Mouse (Mus musculus): ENCODE measurements around the gene Atpif1. TPM values are rescaled to one million over a fixed set of nuclear protein-coding genes. Genes with fewer than 3 reads are reported as not detected.

The Atpif1 gene
- polyA plus RNA-seq, 1 experiment, result 539 TPM

DNA sequence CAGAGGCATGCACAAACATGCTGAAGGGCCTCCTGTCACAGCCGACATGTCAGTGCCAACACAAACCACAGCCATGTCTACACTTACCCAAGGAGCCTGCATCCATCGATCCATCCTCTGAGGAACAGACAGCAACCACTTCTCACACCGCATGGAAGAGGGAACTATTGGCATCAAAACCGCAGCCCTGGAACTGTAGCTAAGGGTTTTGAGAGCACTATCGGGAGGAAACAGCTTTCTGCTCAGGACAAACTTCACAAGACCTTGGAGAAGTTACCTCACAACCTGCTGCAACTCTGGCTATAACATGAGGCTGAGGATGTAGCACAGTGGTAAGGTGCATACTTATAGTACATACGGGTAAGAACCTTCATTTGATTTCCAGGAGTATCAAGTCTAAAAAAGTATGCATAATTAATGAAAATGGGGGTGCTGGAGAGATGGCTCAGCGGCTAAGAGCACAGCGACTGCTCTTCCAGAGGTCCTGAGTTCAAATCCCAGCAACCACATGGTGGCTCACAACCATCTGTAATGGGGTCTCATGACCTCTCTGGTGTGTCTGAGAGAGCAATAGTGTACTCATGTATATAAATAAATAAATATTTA is 5.4 kb downstream of the Atpif1 start:
- TF ChIP-seq POLR2A (IDR thresholded peaks at IDR 0.05; ENCODE audit: borderline replicate concordance, low read depth, low read length) (no peak), CTCF (IDR thresholded peaks at IDR 0.05; ENCODE audit: low read depth, low read length) (no peak)
- peaks cover 31% of the 10 kb centered on the region for H3K4me1 ChIP-seq (ENCODE audit: control insufficient read depth, insufficient read depth, low read length)
- 0 out of 2 replicates have a peak overlapping the region, but pooled peaks have one; percentile 15 for H3K27ac ChIP-seq (ENCODE audit: insufficient read depth, low read depth, low read length)
- no peak overlapping the region for H3K4me3 ChIP-seq (ENCODE audit: insufficient read depth, low read length)

DNA sequence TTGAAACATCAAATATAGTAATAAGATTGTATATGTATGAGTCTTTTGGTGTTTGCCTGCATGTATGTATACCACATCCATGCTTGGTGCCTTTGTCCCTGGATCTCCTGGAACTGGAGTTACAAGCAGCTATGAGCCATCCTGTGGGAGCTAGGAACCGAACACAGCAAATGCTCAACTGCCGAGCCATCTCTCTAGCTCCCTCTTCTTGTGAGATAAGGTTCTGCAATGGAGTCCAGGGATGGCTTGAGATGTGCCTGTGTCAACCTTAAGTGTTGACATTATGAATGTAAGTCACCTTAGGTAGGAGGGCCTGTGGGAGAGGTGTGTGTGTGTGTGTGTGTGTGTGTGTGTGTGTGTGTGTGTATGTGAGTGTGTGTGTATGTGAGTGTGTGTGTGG is 6.8 kb downstream of the Atpif1 start:
- Histone ChIP-seq H3K4me3 (ENCODE audit: insufficient read depth, low read length) (no peak overlapping the region), H3K4me1 (ENCODE audit: control insufficient read depth, insufficient read depth, low read length) (peaks cover 30% of the 10 kb centered on the region), H3K27ac (ENCODE audit: insufficient read depth, low read depth, low read length) (no peak overlapping the region)
- no peak for TF ChIP-seq POLR2A (IDR thresholded peaks at IDR 0.05; ENCODE audit: borderline replicate concordance, low read depth, low read length)
- TF ChIP-seq CTCF (IDR thresholded peaks at IDR 0.05; ENCODE audit: low read depth, low read length), result no peak

DNA sequence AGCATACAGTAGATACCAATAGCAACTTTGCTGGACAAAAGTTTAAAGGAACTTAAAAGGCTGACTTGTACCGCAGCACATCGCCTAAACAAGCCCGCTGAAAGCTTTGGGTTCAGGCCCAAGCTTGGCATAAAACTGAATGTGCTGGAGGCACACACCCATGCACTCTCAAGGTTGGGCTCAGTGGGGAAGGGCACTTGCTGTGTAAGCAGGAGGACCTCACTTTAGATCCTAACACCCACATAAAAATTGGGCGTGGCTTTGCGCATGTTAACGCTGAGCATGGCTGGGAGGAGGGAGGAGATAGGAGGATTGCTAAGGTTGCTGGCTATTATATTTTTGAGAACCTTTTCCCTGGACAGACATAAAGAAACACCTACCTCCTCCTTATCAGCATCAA is 8.7 kb downstream of the Atpif1 start:
- no peak overlapping the region for H3K4me3 ChIP-seq (ENCODE audit: insufficient read depth, low read length)
- peaks cover 14% of the 10 kb centered on the region for H3K4me1 ChIP-seq (ENCODE audit: control insufficient read depth, insufficient read depth, low read length)
- TF ChIP-seq CTCF (IDR thresholded peaks at IDR 0.05; ENCODE audit: low read depth, low read length), result no peak
- TF ChIP-seq POLR2A (IDR thresholded peaks at IDR 0.05; ENCODE audit: borderline replicate concordance, low read depth, low read length), result no peak
- no peak overlapping the region for H3K27ac ChIP-seq (ENCODE audit: insufficient read depth, low read depth, low read length)

DNA sequence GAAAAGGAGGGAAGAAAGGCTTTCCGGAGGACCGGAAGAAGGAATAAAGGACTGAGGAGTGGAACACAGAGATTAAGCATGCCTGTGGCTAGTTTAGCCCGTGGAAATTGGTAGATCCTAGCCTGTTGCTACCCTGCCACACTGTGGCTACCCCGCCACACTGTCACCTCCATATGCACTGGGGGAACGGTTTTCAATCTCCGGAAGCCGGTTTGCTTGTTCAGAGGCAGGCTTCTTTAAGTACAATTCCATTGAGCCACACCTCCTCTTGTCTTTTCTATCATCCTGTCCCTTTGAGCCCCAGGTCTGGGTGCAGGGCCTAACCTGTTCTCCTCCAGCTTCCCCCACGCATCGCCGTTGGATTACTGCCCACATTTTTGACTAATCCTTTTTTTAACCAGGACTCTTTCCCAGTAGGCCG is 9.1 kb downstream of the Atpif1 start:
- Histone ChIP-seq H3K4me1 (ENCODE audit: control insufficient read depth, insufficient read depth, low read length) (peaks cover 10% of the 10 kb centered on the region), H3K27ac (ENCODE audit: insufficient read depth, low read depth, low read length) (no peak overlapping the region), H3K4me3 (ENCODE audit: insufficient read depth, low read length) (no peak overlapping the region)
- TF ChIP-seq POLR2A (IDR thresholded peaks at IDR 0.05; ENCODE audit: borderline replicate concordance, low read depth, low read length) (no peak), CTCF (IDR thresholded peaks at IDR 0.05; ENCODE audit: low read depth, low read length) (no peak)

DNA sequence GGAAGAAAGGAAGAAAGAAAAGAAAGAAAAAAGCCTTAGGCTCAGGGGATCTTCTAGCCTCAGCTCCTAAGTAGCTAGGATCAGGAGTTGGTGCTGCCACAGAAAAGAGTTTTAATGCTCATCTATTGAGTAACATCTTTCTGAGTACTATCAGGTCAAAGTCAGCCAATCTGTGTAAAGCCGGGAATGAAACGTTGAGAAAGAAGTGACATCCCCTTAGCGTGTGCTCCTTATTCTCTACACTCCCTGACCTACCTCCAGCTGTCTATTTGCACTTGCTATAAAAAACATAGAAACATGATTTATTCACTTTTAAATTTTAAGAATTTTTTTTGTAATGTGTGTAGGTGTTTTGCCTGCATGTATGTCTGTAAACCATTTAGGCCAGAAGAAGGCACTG is 14.3 kb downstream of the Atpif1 start:
- Histone ChIP-seq H3K27ac (ENCODE audit: insufficient read depth, low read depth, low read length) (no peak overlapping the region), H3K4me1 (ENCODE audit: control insufficient read depth, insufficient read depth, low read length) (peaks cover 8% of the 10 kb centered on the region), H3K4me3 (ENCODE audit: insufficient read depth, low read length) (no peak overlapping the region)
- TF ChIP-seq POLR2A (IDR thresholded peaks at IDR 0.05; ENCODE audit: borderline replicate concordance, low read depth, low read length) (no peak), CTCF (IDR thresholded peaks at IDR 0.05; ENCODE audit: low read depth, low read length) (no peak)

DNA sequence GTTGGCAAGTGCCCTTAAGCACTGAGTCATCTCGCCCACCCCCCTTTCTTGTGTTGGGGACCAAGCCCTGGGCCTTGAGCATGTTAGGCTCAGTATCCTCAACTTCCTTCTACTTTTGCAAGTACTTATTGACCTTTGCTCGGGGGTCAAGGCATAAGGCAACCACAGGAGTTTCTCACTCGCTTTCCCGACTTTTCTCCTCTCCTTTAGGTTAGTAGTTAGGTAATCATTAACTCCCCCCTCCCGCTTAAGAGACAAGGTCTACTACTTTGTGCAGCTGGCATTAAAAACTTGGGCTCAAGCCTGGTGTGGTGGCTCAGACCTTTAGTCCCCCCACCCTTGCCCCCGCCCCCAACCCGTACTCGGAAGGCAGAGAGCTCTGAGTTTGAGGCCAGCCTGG is 15.4 kb downstream of the Atpif1 start:
- Histone ChIP-seq H3K4me3 (ENCODE audit: insufficient read depth, low read length) (no peak overlapping the region), H3K4me1 (ENCODE audit: control insufficient read depth, insufficient read depth, low read length) (peaks cover 16% of the 10 kb centered on the region), H3K27ac (ENCODE audit: insufficient read depth, low read depth, low read length) (no peak overlapping the region)
- no peak for TF ChIP-seq POLR2A (IDR thresholded peaks at IDR 0.05; ENCODE audit: borderline replicate concordance, low read depth, low read length)
- TF ChIP-seq CTCF (IDR thresholded peaks at IDR 0.05; ENCODE audit: low read depth, low read length), result no peak

DNA sequence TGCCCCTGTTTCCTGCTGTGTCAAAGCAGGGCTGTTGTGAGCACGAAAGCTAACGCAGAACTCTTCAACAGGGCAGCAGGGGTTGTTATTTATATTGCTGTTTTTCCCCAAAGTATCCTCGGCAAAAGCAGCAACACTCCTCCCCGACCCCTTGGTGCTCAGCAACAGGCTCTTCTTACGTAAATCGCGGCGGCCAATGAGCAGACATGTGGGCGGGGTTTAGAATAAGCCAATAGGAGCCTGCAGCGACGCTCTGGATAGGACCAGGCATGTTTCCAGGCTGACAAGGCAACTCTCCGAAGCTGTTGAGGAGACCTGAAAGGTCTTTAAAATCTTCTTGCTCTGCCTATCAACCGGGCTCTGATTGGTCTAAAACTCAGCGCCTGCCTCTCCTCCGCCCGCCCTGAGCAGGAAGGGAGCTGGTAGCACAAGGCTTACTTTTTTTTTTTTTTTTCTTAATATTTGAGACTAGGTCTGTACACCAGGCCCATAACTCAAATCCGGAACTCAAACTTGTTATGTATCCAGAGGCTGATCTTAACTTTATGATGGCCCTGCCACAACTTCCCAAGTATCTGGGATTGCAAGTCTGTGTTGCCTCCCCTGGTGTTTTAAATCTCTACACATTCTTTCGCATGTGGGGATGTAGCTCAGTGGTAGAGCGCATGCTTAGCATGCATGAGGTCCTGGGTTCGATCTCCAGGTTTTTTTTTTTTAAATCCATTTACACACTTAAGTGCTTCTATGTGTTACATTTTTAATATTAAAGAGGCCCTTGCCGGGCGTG is 17.9 kb downstream of the Atpif1 start:
- TF ChIP-seq POLR2A (IDR thresholded peaks at IDR 0.05; ENCODE audit: borderline replicate concordance, low read depth, low read length) (no peak), CTCF (IDR thresholded peaks at IDR 0.05; ENCODE audit: low read depth, low read length) (no peak)
- Histone ChIP-seq H3K4me3 (ENCODE audit: insufficient read depth, low read length) (peak overlapping the region; percentile 55), H3K27ac (ENCODE audit: insufficient read depth, low read depth, low read length) (peak overlapping the region; percentile 96), H3K4me1 (ENCODE audit: control insufficient read depth, insufficient read depth, low read length) (peaks cover 24% of the 10 kb centered on the region)

DNA sequence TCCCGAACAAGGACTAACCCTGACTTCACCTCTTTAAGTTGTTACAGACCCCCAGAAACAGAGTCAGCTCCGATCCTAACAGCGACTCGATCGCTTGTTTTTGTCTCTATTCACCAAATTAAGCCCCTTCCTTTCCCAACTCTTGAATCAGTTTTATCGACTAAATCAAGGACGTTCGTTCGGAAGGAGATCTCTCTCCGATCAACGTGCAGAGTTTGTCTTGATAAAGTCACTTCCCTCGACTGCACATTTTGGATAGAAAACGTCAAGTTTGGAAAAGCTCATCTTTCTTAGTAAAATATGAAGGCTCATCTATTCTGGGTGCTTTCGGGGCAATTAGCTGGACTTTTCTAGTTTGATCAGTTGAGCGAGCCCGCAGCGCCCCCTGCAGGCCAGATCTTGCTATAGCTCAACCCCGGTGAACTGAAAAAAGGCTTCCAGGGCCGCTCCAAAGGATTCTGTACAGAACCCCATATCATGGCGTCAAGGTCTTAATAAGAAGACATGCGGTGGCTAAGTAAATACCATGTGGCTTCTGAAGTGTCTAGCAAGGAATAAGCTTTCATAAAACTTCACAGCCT is 18.8 kb downstream of the Atpif1 start:
- TF ChIP-seq CTCF (IDR thresholded peaks at IDR 0.05; ENCODE audit: low read depth, low read length) (peak; percentile 74), POLR2A (IDR thresholded peaks at IDR 0.05; ENCODE audit: borderline replicate concordance, low read depth, low read length) (no peak)
- peaks cover 24% of the 10 kb centered on the region for H3K4me1 ChIP-seq (ENCODE audit: control insufficient read depth, insufficient read depth, low read length)

DNA sequence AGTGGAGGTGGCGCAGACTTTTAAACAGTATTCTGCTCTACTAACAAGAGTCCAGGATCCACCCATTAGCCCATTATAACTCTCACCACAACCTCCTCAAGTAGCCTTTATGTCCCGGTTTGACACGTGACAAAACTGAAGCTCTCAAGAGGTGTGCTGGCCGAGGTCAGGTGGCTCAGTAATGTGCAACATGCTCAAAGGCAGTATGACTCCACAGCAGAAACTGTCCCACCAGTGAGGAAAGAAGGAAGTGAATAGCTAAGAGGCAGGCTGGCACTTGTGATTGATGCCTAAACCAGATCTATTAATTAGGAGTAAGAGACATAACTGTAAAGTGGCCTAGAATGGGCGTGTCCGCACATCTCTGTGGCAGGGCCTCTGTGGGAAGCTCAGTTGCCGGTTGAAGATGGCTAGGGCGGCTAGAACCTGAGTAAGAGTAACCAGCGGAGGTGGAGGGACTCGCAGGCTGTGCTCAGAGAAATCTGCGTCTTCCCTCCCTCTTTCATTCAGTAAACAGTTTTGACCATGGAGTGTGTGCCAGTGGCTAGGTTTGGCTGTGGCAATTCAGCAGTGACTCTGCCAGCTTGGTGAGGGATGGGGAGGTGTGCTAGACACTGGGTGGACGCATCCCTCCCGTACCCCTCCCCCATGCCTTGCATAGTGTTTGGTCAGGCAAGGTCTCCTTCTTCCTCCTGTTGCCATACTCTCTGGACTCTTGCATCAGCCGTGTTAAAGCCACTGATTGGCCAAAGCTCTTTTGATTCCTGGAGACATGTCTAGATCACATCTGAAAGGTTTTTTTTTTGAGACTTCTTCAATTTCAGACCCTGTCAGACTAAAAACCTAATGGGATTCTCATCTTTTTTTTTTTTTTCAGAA is 19.8 kb downstream of the Atpif1 start:
- Histone ChIP-seq H3K4me1 (ENCODE audit: control insufficient read depth, insufficient read depth, low read length) (peaks cover 25% of the 10 kb centered on the region), H3K4me3 (ENCODE audit: insufficient read depth, low read length) (no peak overlapping the region), H3K27ac (ENCODE audit: insufficient read depth, low read depth, low read length) (peak overlapping the region; percentile 4)
- TF ChIP-seq POLR2A (IDR thresholded peaks at IDR 0.05; ENCODE audit: borderline replicate concordance, low read depth, low read length) (no peak), CTCF (IDR thresholded peaks at IDR 0.05; ENCODE audit: low read depth, low read length) (no peak)

More for the DNA sequence above, 18.8 kb downstream of the Atpif1 start:
- H3K27ac ChIP-seq (ENCODE audit: insufficient read depth, low read depth, low read length), result peak overlapping the region; percentile 89
- H3K4me3 ChIP-seq (ENCODE audit: insufficient read depth, low read length), result peak overlapping the region; percentile 55

Measured in bone marrow macrophage, adult 2 months (primary cell).